Mouse (Mus musculus) testis, postnatal 14 days (tissue): ENCODE measurements around the gene Ncoa1.
"Not testable (repeated sequence)": the region's sequence is repeated elsewhere in the genome, so short reads cannot be mapped to it uniquely, and the experiment has no call there.

Experiments
- DNase-seq: peaks from one replicate; pipeline ENCODE4 v3.0.0; 2021; ENCODE audit warnings: low spot score

Gene Ncoa1

GRCm38 (mm10) chr12:4475251-4475993, 1.6 kb downstream of the Ncoa1 start:
- no peak for DNase-seq

- DNase-seq, result no peak
Measured at GRCm38 (mm10) chr12:4469115-4469514, 7.9 kb downstream of the Ncoa1 start.

- no peak for DNase-seq
Measured at GRCm38 (mm10) chr12:4463701-4464100, 13.3 kb downstream of the Ncoa1 start.

GRCm38 (mm10) chr12:4462420-4462819, 14.6 kb downstream of the Ncoa1 start:
- no peak for DNase-seq

- DNase-seq, result no peak
Measured at GRCm38 (mm10) chr12:4460990-4461389, 16.0 kb downstream of the Ncoa1 start.

GRCm38 (mm10) chr12:4454956-4455565, 21.9 kb downstream of the Ncoa1 start:
- DNase-seq, result no peak

GRCm38 (mm10) chr12:4454248-4454647, 22.7 kb downstream of the Ncoa1 start:
- no peak for DNase-seq

- no peak for DNase-seq
Measured at GRCm38 (mm10) chr12:4452233-4452632, 24.7 kb downstream of the Ncoa1 start.

GRCm38 (mm10) chr12:4450485-4450884, 26.5 kb downstream of the Ncoa1 start:
- DNase-seq, result not testable (repeated sequence)

- DNase-seq, result no peak
Measured at GRCm38 (mm10) chr12:4448076-4448589, 28.8 kb downstream of the Ncoa1 start.

GRCm38 (mm10) chr12:4444946-4445345, 32.0 kb downstream of the Ncoa1 start:
- no peak for DNase-seq

GRCm38 (mm10) chr12:4441451-4441850, 35.5 kb downstream of the Ncoa1 start:
- no peak for DNase-seq

GRCm38 (mm10) chr12:4436198-4436597, 40.8 kb downstream of the Ncoa1 start:
- DNase-seq, result no peak

GRCm38 (mm10) chr12:4433549-4433948, 43.4 kb downstream of the Ncoa1 start:
- DNase-seq, result no peak

GRCm38 (mm10) chr12:4431978-4432377, 45.0 kb downstream of the Ncoa1 start:
- no peak for DNase-seq

GRCm38 (mm10) chr12:4430061-4430825, 46.7 kb downstream of the Ncoa1 start:
- no peak for DNase-seq

- DNase-seq, result no peak
Measured at GRCm38 (mm10) chr12:4418824-4419223, 58.2 kb downstream of the Ncoa1 start.

GRCm38 (mm10) chr12:4417626-4418263, 59.2 kb downstream of the Ncoa1 start:
- DNase-seq, result no peak

- no peak for DNase-seq
Measured at GRCm38 (mm10) chr12:4407085-4407484, 69.9 kb downstream of the Ncoa1 start.

- no peak for DNase-seq
Measured at GRCm38 (mm10) chr12:4406155-4406554, 70.8 kb downstream of the Ncoa1 start.

GRCm38 (mm10) chr12:4403206-4403605, 73.8 kb downstream of the Ncoa1 start:
- DNase-seq, result no peak

- no peak for DNase-seq
Measured at GRCm38 (mm10) chr12:4396221-4396620, 80.8 kb downstream of the Ncoa1 start.
